Mouse (Mus musculus) forebrain, postnatal 0 days (tissue): Measurements from ENCODE around the gene Dennd5a. TPM values are rescaled to one million over a fixed set of nuclear protein-coding genes. Genes with fewer than 3 reads are reported as not detected.

ENCODE experiments used
- ATAC-seq: fragments of 200-750 bp; cut with Nextera tagmentation; 2 replicates; pipeline ENCODE4 v1.8.0; 2017; ENCODE audit warnings: mild to moderate bottlenecking, moderate library complexity
- DNase-seq: peaks from one replicate; pipeline ENCODE4 v3.0.0-alpha.2; 2015
- H3K27ac ChIP-seq: fragments of 300-500 bp; sonication (generic); 2 replicates; pipeline ENCODE4 v1.5.1; 2014; ENCODE audit warnings: low read depth, mild to moderate bottlenecking, antibody characterized with exemption, low read length, moderate library complexity, mixed read lengths
- H3K27me3 ChIP-seq: fragments of 300-500 bp; sonication (generic); 2 replicates; pipeline ENCODE4 v1.6.1; 2014; ENCODE audit warnings: mild to moderate bottlenecking, low read length, mixed read lengths; ENCODE audit not compliant: insufficient read depth
- H3K36me3 ChIP-seq: fragments of 300-500 bp; sonication (generic); 2 replicates; pipeline ENCODE4 v1.6.1; 2014; ENCODE audit warnings: mild to moderate bottlenecking, moderate library complexity; ENCODE audit not compliant: insufficient read depth
- H3K4me1 ChIP-seq: fragments of 300-500 bp; sonication (generic); 2 replicates; pipeline ENCODE4 v1.6.1; 2014; ENCODE audit warnings: antibody characterized with exemption; ENCODE audit not compliant: insufficient read depth
- H3K4me2 ChIP-seq: fragments of 300-500 bp; sonication (generic); 2 replicates; pipeline ENCODE4 v1.6.1; 2014; ENCODE audit warnings: low read depth, mild to moderate bottlenecking, moderate library complexity
- H3K4me3 ChIP-seq: fragments of 300-500 bp; sonication (generic); 2 replicates; pipeline ENCODE4 v1.5.1; 2014; ENCODE audit warnings: low read depth, low read length, mixed read lengths
- H3K9ac ChIP-seq: fragments of 300-500 bp; sonication (generic); 2 replicates; pipeline ENCODE4 v1.6.1; 2014; ENCODE audit warnings: mild to moderate bottlenecking
- H3K9me3 ChIP-seq: fragments of 300-500 bp; sonication (generic); 2 replicates; pipeline ENCODE4 v1.6.1; 2016; ENCODE audit warnings: low read length
- CTCF ChIP-seq: sonication (generic); IDR thresholded peaks from 2 replicates; pipeline ENCODE4 v1.5.1; 2016; ENCODE audit warnings: antibody characterized with exemption, control low read depth, low read depth
- WGBS: fragments of 180-500 bp; shearing (Covaris S2); extraction: QIAGEN DNeasy Blood & Tissue Kit; methylation state at CpG from one replicate; pipeline ENCODE4 v1.1.7; 2014; 5-methylcytosine and 5-hydroxymethylcytosine counted together
- polyA plus RNA-seq: library from polyadenylated mRNA; unstranded; fragments of >200 nt; fragmentation: Nextera tagmentation; extraction: Ambion mirVana; gene quantifications from 2 replicates; pipeline ENCODE4 v1.2.1, GENCODE M21; 2015
- total RNA-seq: library from RNA; depleted of rRNA; stranded (reverse); fragments of >200 nt; gene quantifications from 2 replicates; pipeline ENCODE4 v1.2.3, GENCODE M21; 2014; rRNA removed

Gene Dennd5a
- total and polyA plus RNA-seq, 2 experiments from 2014 or later = 28.0 to 156 TPM

DNA sequence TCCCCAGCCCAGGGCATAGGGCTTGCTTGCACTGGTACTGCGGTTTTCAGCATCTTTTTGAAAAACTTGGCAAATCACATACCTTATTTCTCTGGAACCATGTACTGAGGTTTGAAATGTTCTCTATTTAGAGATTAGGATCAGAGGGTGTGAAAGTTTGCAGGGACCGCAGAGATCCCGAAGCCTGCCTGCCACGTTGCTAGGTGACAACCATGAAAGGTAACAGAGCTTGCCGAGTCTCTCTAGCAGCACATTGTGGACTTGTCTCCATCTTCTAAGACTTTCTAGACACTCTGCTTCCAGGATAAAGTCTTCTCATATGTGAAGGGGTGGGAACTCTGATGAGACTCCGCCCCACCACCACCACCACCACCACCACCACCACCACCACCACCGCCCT, 108.3 kb downstream of the Dennd5a start:
- no peak for DNase-seq
- H3K4me1 ChIP-seq = peaks cover 10% of the 10 kb centered on the region; the same call in 1 of the 2 replicates
- H3K27ac ChIP-seq = no peak overlapping the region
- H3K4me3 ChIP-seq = no peak overlapping the region
- TF ChIP-seq CTCF = no peak
- no peak for ATAC-seq
- no peak overlapping the region for H3K9ac ChIP-seq
- H3K27me3 ChIP-seq = no peaks in the 10 kb centered on the region
- no peak overlapping the region for H3K4me2 ChIP-seq
- no peaks in the 10 kb centered on the region for H3K36me3 ChIP-seq
- 78% methylated on average over 7 of the region's 7 CpGs for WGBS
- no peaks in the 10 kb centered on the region for H3K9me3 ChIP-seq

DNA sequence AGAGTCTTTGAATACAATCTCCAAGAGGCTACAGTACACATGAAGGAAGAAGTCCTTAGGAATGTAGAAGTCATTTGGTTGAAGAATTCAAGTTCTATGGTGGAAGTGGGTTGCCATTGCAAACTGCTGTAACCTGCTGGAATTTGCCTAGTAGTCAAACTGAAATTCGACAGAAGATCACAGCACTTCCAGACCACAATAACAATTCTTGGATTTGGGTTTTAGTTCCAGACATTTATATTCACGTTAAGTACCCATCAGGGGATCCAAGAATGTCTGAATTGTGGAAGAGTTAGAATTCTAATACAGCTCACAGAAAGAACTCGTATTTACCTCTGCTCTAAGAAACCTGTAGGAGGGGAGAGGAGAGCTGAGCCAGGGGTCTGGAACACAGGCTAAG, 109.7 kb downstream of the Dennd5a start:
- WGBS = 34% methylated on average over 3 of the region's 3 CpGs
- H3K4me3 ChIP-seq = no peak overlapping the region
- H3K9ac ChIP-seq = no peak overlapping the region
- peaks cover 10% of the 10 kb centered on the region; the same call in 1 of the 2 replicates for H3K4me1 ChIP-seq
- ATAC-seq = no peak
- DNase-seq = no peak
- H3K27me3 ChIP-seq = no peaks in the 10 kb centered on the region
- TF ChIP-seq CTCF = no peak
- H3K36me3 ChIP-seq = no peaks in the 10 kb centered on the region
- no peaks in the 10 kb centered on the region for H3K9me3 ChIP-seq
- no peak overlapping the region for H3K27ac ChIP-seq
- no peak overlapping the region for H3K4me2 ChIP-seq

DNA sequence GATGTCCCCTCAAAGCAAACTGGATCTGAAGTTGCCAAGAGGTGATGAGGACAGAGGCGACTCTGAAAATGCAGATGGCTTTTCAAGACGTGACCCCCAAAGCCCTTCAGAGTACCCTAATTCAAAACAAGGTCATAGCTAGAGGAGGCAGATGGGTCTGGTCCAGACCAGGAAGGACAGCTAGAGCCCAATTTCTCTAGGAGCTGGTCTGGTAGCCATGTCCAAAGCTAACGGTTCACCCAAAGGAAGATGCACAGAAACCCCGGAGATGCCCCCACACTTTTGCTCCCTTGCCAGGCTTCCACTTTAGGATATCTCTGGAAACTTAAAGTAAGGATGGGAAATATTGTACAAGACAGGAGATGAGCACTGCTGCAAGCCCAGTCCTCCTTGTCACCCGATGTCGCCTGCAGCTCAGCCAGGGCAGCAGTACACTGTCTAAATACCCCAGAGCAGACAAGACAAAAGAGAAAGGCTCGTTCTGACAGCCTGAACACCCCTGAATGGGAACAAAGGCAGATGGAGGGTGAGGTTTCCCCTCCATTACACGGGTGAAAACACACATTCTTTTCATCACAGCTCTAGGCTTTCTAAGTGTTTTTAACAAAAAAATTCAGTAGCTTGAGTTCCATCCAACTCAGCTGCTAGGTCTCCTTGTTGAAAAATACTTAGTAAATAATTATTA, 110.4 kb downstream of the Dennd5a start:
- no peaks in the 10 kb centered on the region for H3K36me3 ChIP-seq
- ATAC-seq = peak; percentile 28; the same call in 1 of the 2 replicates
- H3K27ac ChIP-seq = no peak overlapping the region
- no peaks in the 10 kb centered on the region for H3K27me3 ChIP-seq
- TF ChIP-seq CTCF = no peak
- H3K4me2 ChIP-seq = no peak overlapping the region
- no peaks in the 10 kb centered on the region for H3K9me3 ChIP-seq
- WGBS = 22% methylated on average over 8 of the region's 8 CpGs
- H3K9ac ChIP-seq = no peak overlapping the region
- DNase-seq = no peak
- H3K4me3 ChIP-seq = no peak overlapping the region
- H3K4me1 ChIP-seq = peaks cover 10% of the 10 kb centered on the region; the same call in 1 of the 2 replicates

DNA sequence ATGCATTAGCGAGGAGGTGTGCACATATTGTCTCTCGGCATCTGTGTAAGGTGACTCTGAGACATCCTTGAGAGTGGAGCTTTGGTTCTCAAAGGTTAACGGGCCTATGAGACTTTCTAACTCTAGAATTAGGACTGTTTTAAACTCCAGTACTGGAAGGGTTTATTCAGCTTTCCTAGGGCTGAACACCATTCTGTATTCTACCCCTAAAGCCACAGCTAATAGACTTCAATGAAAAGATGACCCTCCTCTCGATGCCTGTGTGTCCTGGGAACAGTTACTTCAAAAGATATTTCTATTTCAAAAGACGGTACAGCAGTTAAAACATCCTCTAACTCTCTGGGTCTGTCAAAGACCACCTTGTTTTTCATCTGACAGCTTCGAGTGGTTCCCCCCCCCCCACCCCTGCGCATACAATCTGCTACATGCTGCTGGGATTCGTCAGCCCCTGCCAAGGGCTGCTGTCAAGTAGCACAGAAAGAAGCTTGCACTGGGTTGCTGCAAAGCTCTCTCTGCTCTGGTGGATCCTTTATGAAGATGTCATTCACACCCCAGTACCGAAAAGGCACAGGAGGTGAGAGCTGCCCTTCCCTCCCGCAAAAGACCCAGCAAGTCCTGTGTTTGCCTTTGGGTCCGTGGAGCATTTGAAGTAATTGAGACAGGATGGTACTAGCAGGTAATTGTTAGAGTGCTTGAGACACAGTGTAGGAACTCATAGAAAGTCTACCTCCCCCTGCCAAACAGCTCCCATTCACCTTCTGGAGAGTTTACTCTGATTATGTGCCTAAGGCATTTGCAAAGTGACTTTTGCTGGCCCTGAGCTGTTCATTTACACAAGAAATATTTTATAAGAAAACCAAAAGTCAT, 111.2 kb downstream of the Dennd5a start:
- H3K4me2 ChIP-seq = no peak overlapping the region
- H3K4me1 ChIP-seq = peaks cover 10% of the 10 kb centered on the region; the same call in 1 of the 2 replicates
- H3K36me3 ChIP-seq = no peaks in the 10 kb centered on the region
- WGBS = 30% methylated on average over 11 of the region's 11 CpGs
- no peaks in the 10 kb centered on the region for H3K9me3 ChIP-seq
- no peak overlapping the region for H3K27ac ChIP-seq
- TF ChIP-seq CTCF = no peak
- no peak overlapping the region for H3K9ac ChIP-seq
- H3K27me3 ChIP-seq = no peaks in the 10 kb centered on the region
- H3K4me3 ChIP-seq = no peak overlapping the region
- DNase-seq (peak; percentile 57), ATAC-seq (peak; percentile 88)

DNA sequence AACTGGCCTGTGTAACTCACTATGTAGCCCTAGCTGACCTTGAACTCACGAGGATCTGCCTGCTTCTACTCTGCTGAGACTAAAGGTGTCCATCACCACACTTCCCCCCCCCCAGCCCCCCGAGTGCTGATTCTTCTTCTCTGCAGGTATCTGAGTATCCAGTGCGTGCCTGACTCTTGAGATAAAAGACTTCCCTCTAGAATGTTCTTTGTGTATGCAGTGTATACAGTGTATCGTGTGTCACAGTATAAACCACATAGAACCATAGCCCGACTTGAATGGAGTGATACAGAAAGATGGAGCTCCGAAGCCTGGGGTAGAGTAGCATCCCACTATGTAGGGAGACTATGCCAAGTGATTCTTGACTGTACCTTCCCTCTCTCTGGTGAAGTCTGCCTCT, 116.2 kb downstream of the Dennd5a start:
- Histone ChIP-seq H3K4me3 (no peak overlapping the region), H3K9me3 (no peaks in the 10 kb centered on the region), H3K9ac (no peak overlapping the region), H3K27me3 (no peaks in the 10 kb centered on the region), H3K4me1 (peaks cover 3% of the 10 kb centered on the region; the same call in 1 of the 2 replicates), H3K27ac (no peak overlapping the region), H3K36me3 (no peaks in the 10 kb centered on the region), H3K4me2 (no peak overlapping the region)
- no peak for ATAC-seq
- no peak for TF ChIP-seq CTCF
- DNase-seq = no peak
- 84% methylated on average over 6 of the region's 6 CpGs for WGBS

Other genes with a start within 250 kb of the Dennd5a start
- gene BC051019, start 236.6 kb downstream of the Dennd5a start, total RNA-seq = 0.33 and 0.46 TPM in 2 replicates
- 1.1 and 1.4 TPM in 2 replicates for gene BC051019, start 236.6 kb downstream of the Dennd5a start, polyA plus RNA-seq
- not detected in 2 replicates for gene Ascl3, start 228.7 kb downstream of the Dennd5a start, total RNA-seq
- 0.29 TPM in 1 of 2 replicates, not detected in the other for gene Ascl3, start 228.7 kb downstream of the Dennd5a start, polyA plus RNA-seq
- gene Tmem9b, start 207.6 kb downstream of the Dennd5a start, total RNA-seq = 109 and 139 TPM in 2 replicates
- 157 and 178 TPM in 2 replicates for gene Tmem9b, start 207.6 kb downstream of the Dennd5a start, polyA plus RNA-seq
- 23.6 and 43.4 TPM in 2 replicates for gene Nrip3, start 178.4 kb downstream of the Dennd5a start, total RNA-seq
- gene Nrip3, start 178.4 kb downstream of the Dennd5a start, polyA plus RNA-seq = 14.8 and 21.9 TPM in 2 replicates
- 1.8 TPM in 2 replicates for gene Scube2, start 94.8 kb downstream of the Dennd5a start, total RNA-seq
- 0.78 and 1.6 TPM in 2 replicates for gene Scube2, start 94.8 kb downstream of the Dennd5a start, polyA plus RNA-seq
- gene Tmem41b, start 26.5 kb upstream of the Dennd5a start, total RNA-seq = 48.6 and 63.2 TPM in 2 replicates
- gene Tmem41b, start 26.5 kb upstream of the Dennd5a start, polyA plus RNA-seq = 38.6 and 46.4 TPM in 2 replicates
- 88.0 and 97.9 TPM in 2 replicates for gene Ipo7, start 57.8 kb upstream of the Dennd5a start, total RNA-seq
- gene Ipo7, start 57.8 kb upstream of the Dennd5a start, polyA plus RNA-seq = 21.7 and 26.5 TPM in 2 replicates
- 12.1 and 12.2 TPM in 2 replicates for gene Zfp143, start 100.7 kb upstream of the Dennd5a start, total RNA-seq
- 5.7 and 6.7 TPM in 2 replicates for gene Zfp143, start 100.7 kb upstream of the Dennd5a start, polyA plus RNA-seq
- 3.1 and 5.8 TPM in 2 replicates for gene Wee1, start 161.6 kb upstream of the Dennd5a start, total RNA-seq
- 3.3 and 4.4 TPM in 2 replicates for gene Wee1, start 161.6 kb upstream of the Dennd5a start, polyA plus RNA-seq